Mouse (Mus musculus) spleen, postnatal 36 days (tissue): ENCODE data around the gene Gdf11.

ENCODE experiments used
- DNase-seq, 2 experiments: peaks; one replicate each; pipeline ENCODE4 v3.0.0; 2022; ENCODE audit warnings: low spot score in 2 of 2, mixed read lengths in 1 of 2

Gdf11 gene

DNA sequence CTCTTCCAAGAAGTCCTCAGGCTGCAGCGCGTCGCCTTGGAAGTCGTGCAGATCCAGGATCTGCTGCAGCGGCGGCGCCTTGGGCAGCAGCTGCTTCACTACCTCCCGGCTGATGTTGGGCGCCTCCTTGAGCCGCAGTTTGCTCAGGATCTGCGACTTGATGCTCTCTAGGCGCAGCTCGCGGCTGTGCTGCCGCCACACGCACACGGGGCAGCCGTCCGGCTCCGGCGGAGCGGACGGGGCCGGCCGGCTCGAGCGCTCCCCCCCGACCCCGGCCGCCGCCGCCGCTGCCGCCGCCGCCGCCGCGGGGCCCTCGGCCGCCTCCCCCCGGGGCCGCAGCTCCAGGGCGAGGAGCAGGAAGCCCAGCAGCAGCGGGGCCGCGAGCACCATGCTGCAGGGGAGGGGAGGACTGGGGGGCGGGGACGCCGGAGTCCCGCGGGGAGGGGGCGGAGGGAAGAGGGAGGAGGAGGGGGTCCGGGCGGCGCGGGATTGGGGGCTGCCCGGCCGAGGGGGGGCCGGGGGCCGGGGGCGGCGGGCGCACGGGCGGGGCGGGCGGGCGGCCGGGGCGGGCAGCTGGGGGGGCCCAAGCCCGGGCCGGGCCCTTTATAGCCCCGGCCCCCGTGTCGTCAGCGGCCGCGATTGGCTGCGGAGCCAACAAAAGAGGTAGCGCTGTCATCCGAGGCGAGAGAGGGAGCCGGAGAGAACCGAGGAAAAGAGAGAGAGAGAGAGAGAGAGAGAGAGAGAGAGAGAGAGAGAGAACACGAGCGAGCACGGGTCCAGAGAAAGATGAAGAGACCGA is at the start of gene Gdf11:
Gene Gdf11, minus strand, starts transcription at position 423 of the 799 bp plus-strand sequence.
- peak; percentile 67 to 69 for DNase-seq

GRCm38 (mm10) chr10:128940475-128941061 is 49.0 kb upstream of the Gdf11 start:
- no peak for DNase-seq

GRCm38 (mm10) chr10:128938974-128939373 is 47.5 kb upstream of the Gdf11 start:
- DNase-seq: no peak

GRCm38 (mm10) chr10:128938457-128938856 is 46.9 kb upstream of the Gdf11 start:
- no peak for DNase-seq

DNA sequence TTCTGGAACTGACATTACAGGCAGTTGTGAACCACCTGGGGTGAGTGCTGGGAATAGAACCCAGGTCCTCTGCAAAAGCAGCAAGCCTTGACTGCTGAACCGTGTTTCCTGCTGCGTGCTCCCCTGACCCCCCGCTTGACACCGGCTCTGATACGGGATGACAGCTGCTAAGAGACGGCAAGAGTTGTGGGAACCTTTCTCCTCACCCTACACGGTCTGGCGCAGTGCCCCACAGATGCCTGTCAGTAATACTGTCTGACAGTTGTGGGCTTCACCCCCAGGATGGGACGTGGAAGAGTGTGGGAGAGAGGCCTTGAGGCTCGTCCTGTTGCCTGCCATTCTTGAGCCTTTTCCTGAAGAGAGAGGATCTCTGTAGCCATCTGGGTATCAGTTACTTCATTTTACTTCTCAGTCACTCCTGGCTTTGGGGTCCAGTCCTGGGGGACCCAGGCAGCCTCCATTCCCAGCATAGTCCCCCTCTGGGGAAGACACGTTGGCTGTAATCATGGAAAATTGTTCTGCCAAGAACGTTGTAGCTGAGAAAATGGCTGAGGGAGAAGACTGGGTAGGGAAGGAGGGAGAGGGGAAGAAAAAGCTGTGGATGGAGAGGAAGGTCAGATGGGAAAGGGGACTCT is 46.4 kb upstream of the Gdf11 start:
- DNase-seq: no peak

GRCm38 (mm10) chr10:128935826-128936440 is 44.4 kb upstream of the Gdf11 start:
- DNase-seq: no peak

GRCm38 (mm10) chr10:128934997-128935787 is 43.7 kb upstream of the Gdf11 start:
- no peak for DNase-seq

- no peak for DNase-seq
Measured at GRCm38 (mm10) chr10:128933976-128934721, 42.6 kb upstream of the Gdf11 start.

DNA sequence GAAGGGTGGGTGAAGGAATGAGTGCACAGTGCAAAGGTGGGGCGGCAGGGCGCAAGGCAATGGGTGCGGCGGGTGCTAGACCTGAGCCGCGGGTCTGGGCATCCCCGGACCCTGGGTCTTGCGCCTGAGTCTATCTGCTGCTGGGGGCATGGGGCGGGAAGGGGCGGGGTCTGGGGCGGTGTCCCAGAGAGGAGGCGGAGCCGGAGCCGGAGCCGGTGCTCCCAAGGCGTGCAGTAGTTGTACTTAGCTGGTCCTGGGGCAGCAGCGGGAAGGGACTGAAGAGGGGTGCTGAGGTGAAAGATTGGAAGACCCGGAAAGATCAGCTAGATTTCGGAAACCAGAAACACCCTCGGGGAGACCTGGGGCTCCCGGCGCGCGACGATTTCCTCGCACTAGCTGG is 42.1 kb upstream of the Gdf11 start, which contains the start of gene Itga7:
Gene Itga7, plus strand, starts transcription at position 245 of the 400 bp plus-strand sequence.
- DNase-seq: no peak

DNA sequence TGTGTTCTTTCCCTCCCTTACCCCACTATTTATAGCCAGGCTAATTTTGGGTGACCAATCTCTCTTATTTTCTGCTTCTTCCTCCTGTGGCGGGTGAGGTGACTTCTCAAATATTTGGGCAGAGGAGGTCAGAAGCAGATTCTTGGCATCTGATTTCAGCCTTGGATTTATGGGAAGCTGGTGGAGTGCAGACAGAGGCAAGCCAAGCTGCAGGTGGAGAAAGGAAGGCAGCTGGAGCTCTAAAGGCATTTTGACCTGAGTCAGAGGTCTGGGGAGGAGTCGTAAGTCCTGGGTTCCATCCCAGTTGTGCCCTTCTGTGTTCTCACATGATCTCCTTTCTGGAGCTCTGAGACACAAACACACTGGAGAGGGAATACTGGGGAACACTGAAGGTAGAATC is 39.9 kb upstream of the Gdf11 start:
- DNase-seq: no peak

- no peak for DNase-seq
Measured at GRCm38 (mm10) chr10:128929638-128930378, 38.3 kb upstream of the Gdf11 start.

DNA sequence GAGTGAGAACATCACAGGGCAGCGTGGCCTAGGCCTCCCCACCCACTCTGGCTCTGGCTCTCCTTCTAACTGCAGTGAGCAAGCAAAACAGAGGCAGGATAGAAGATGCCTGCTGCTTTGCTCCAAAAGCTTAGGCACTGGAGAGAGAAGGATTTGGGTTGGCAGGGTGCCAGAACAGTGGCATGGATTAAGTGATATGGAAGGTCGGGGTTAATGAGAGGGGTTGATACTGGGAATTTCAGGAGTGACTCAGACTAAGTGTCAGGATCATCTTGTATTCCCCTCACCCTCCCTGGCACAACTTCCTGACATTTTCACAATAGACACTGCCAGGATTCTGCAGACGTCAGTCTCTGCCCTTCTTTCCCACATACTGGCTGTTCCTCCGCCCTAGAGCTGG is 36.8 kb upstream of the Gdf11 start:
- no peak for DNase-seq

DNA sequence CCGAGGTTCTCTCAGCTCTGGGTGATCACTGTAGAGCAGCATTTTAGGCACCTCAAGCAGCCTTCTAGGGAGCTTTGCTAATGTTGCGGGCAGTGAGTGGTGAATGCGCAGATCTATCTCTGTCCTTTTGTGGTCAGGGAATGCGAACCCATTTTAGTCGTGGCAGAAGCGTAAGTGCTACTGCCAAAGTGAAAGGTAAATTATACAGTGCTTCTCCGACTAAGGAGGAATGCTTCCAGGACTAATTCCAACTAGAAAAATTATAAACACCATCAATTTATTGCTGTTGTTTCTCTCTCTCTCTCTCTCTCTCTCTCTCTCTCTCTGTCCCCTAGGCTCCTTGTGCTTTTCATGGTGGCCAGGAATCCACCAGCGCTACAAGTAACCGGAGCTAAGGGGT is 32.4 kb upstream of the Gdf11 start, which contains the start of gene Bloc1s1:
Gene Bloc1s1, minus strand, starts transcription at position 101 of the 400 bp plus-strand sequence.
- DNase-seq: no peak

- peak; percentile 91 to 93 for DNase-seq
Measured at GRCm38 (mm10) chr10:128923013-128923691, 31.6 kb upstream of the Gdf11 start.

DNA sequence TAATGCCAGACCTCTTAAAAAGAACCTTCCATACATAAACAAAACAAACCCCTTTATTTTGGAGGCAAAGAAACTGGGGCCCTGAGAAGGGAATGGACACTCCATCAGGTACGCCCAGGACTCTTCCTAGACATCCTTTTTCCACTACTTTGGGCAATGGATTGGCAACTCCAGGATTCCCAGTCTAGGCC is 31.2 kb upstream of the Gdf11 start, which contains the start of gene Rdh5:
Gene Rdh5, minus strand, starts transcription at position 67 of the 191 bp plus-strand sequence.
- DNase-seq: no peak

- DNase-seq: no peak
Measured at GRCm38 (mm10) chr10:128921883-128922821, 30.6 kb upstream of the Gdf11 start.

- no peak for DNase-seq
Measured at GRCm38 (mm10) chr10:128921251-128921650, 29.7 kb upstream of the Gdf11 start.

GRCm38 (mm10) chr10:128920736-128921161 is 29.2 kb upstream of the Gdf11 start:
- DNase-seq: no peak
